Mouse (Mus musculus) embryonic facial prominence, embryonic 11.5 days (tissue): ENCODE results near the gene Lamc3. TPM values are rescaled to one million over a fixed set of nuclear protein-coding genes. Genes with fewer than 3 reads are reported as not detected.

Source experiments
- ATAC-seq: fragments of 200-750 bp; cut with Nextera tagmentation; replicated peaks from 2 replicates; pipeline ENCODE4 v1.8.0; 2017; ENCODE audit warnings: low read depth; ENCODE audit not compliant: insufficient number of reproducible peaks, low FRiP score, low TSS enrichment
- DNase-seq: peaks from one replicate; pipeline ENCODE4 v3.0.0-alpha.2; 2015; ENCODE audit warnings: low spot score
- H3K27ac ChIP-seq: fragments of 300-500 bp; sonication (generic); replicated peaks from 2 replicates; pipeline ENCODE4 v1.5.1; 2014; ENCODE audit warnings: mild to moderate bottlenecking, low read depth, low read length, control low read depth
- H3K27me3 ChIP-seq: fragments of 300-500 bp; sonication (generic); 2 replicates; pipeline ENCODE4 v1.6.1; 2014; ENCODE audit warnings: mild to moderate bottlenecking, low read length, moderate library complexity, mixed read lengths; ENCODE audit not compliant: control insufficient read depth, insufficient read depth
- H3K36me3 ChIP-seq: fragments of 300-500 bp; sonication (generic); replicated peaks from 2 replicates; pipeline ENCODE4 v1.6.1; 2014; ENCODE audit warnings: low read depth, mild to moderate bottlenecking, low read length, moderate library complexity, mixed read lengths; ENCODE audit not compliant: control insufficient read depth, insufficient read depth
- H3K4me1 ChIP-seq: fragments of 300-500 bp; sonication (generic); 2 replicates; pipeline ENCODE4 v1.6.1; 2014; ENCODE audit warnings: low read length, mixed read lengths; ENCODE audit not compliant: control insufficient read depth, insufficient read depth
- H3K4me2 ChIP-seq: fragments of 300-500 bp; sonication (generic); 2 replicates; pipeline ENCODE4 v1.6.1; 2014; ENCODE audit warnings: low read depth, mild to moderate bottlenecking, control low read depth, low read length, moderate library complexity
- H3K4me3 ChIP-seq: fragments of 300-500 bp; sonication (generic); 2 replicates; pipeline ENCODE4 v1.5.1; 2014; ENCODE audit warnings: low read depth, low read length, control low read depth
- H3K9ac ChIP-seq: fragments of 300-500 bp; sonication (generic); replicated peaks from 2 replicates; pipeline ENCODE4 v1.6.1; 2014; ENCODE audit warnings: mild to moderate bottlenecking, control low read depth, low read length
- H3K9me3 ChIP-seq: fragments of 300-500 bp; sonication (generic); replicated peaks from 2 replicates; pipeline ENCODE4 v1.6.1; 2016; ENCODE audit warnings: mild to moderate bottlenecking, low read length, inconsistent platforms, mixed read lengths; ENCODE audit not compliant: control insufficient read depth
- WGBS: fragments of 180-500 bp; shearing (Covaris S2); extraction: QIAGEN DNeasy Blood & Tissue Kit; methylation state at CpG from one replicate; pipeline ENCODE4 v1.1.7; 2014; 5-methylcytosine and 5-hydroxymethylcytosine counted together
- polyA plus RNA-seq: library from polyadenylated mRNA; unstranded; fragments of >200 nt; fragmentation: Nextera tagmentation; extraction: Ambion mirVana; gene quantifications from 2 replicates; pipeline ENCODE4 v1.2.1, GENCODE M21; 2014

The Lamc3 gene
- polyA plus RNA-seq, 1 experiment from 2014 or later = 0.84 TPM

GRCm38 (mm10) chr2:31917636-31918035 is 30.5 kb downstream of the Lamc3 start:
- Histone ChIP-seq H3K36me3 (no peaks in the 10 kb centered on the region), H3K4me3 (no peak overlapping the region), H3K9me3 (no peaks in the 10 kb centered on the region), H3K4me2 (no peak overlapping the region), H3K9ac (no peak overlapping the region), H3K27me3 (no peaks in the 10 kb centered on the region), H3K4me1 (no peaks in the 10 kb centered on the region), H3K27ac (no peak overlapping the region)
- 29% methylated on average over 4 of the region's 4 CpGs for WGBS
- DNase-seq = peak; percentile 64
- no peak for ATAC-seq

GRCm38 (mm10) chr2:31923645-31924044 is 36.6 kb downstream of the Lamc3 start:
- no peak for DNase-seq
- Histone ChIP-seq H3K4me1 (no peaks in the 10 kb centered on the region), H3K27me3 (no peaks in the 10 kb centered on the region), H3K36me3 (no peaks in the 10 kb centered on the region), H3K4me2 (no peak overlapping the region), H3K9ac (no peak overlapping the region), H3K4me3 (no peak overlapping the region), H3K27ac (no peak overlapping the region), H3K9me3 (no peaks in the 10 kb centered on the region)
- no peak for ATAC-seq
- 82% methylated on average over 4 of the region's 4 CpGs for WGBS

- WGBS = 34% methylated on average over 9 of the region's 9 CpGs
- DNase-seq (peak; percentile 60), ATAC-seq (no peak)
Measured at GRCm38 (mm10) chr2:31924811-31925210, 37.7 kb downstream of the Lamc3 start.

GRCm38 (mm10) chr2:31925936-31926335 is 38.8 kb downstream of the Lamc3 start:
- H3K36me3 ChIP-seq = no peaks in the 10 kb centered on the region
- no peak for ATAC-seq
- 61% methylated on average over 4 of the region's 4 CpGs for WGBS

More at GRCm38 (mm10) chr2:31924811-31925210, 37.7 kb downstream of the Lamc3 start:
- Histone ChIP-seq H3K4me3 (no peak overlapping the region), H3K9me3 (no peaks in the 10 kb centered on the region), H3K27me3 (no peaks in the 10 kb centered on the region), H3K4me2 (no peak overlapping the region), H3K36me3 (no peaks in the 10 kb centered on the region), H3K9ac (no peak overlapping the region), H3K4me1 (no peaks in the 10 kb centered on the region), H3K27ac (no peak overlapping the region)

GRCm38 (mm10) chr2:31929664-31930063 is 42.6 kb downstream of the Lamc3 start:
- ATAC-seq (no peak), DNase-seq (no peak)
- H3K9ac ChIP-seq = no peak overlapping the region
- no peaks in the 10 kb centered on the region for H3K27me3 ChIP-seq
- no peaks in the 10 kb centered on the region for H3K9me3 ChIP-seq
- 76% methylated on average over 3 of the region's 3 CpGs for WGBS
- H3K27ac ChIP-seq = no peak overlapping the region
- H3K36me3 ChIP-seq = no peaks in the 10 kb centered on the region
- H3K4me3 ChIP-seq = no peak overlapping the region
- no peaks in the 10 kb centered on the region for H3K4me1 ChIP-seq
- H3K4me2 ChIP-seq = no peak overlapping the region

More at GRCm38 (mm10) chr2:31925936-31926335, 38.8 kb downstream of the Lamc3 start:
- DNase-seq = no peak
- no peaks in the 10 kb centered on the region for H3K4me1 ChIP-seq
- H3K4me3 ChIP-seq = no peak overlapping the region
- no peaks in the 10 kb centered on the region for H3K9me3 ChIP-seq
- no peak overlapping the region for H3K4me2 ChIP-seq
- H3K27ac ChIP-seq = no peak overlapping the region
- H3K27me3 ChIP-seq = no peaks in the 10 kb centered on the region
- H3K9ac ChIP-seq = no peak overlapping the region

GRCm38 (mm10) chr2:31934551-31934950 is 47.5 kb downstream of the Lamc3 start:
- Histone ChIP-seq H3K4me3 (no peak overlapping the region), H3K27me3 (no peaks in the 10 kb centered on the region), H3K36me3 (no peaks in the 10 kb centered on the region), H3K27ac (no peak overlapping the region), H3K9me3 (no peaks in the 10 kb centered on the region), H3K9ac (no peak overlapping the region), H3K4me1 (no peaks in the 10 kb centered on the region), H3K4me2 (no peak overlapping the region)
- DNase-seq (no peak), ATAC-seq (no peak)
- 35% methylated on average over 4 of the region's 4 CpGs for WGBS

GRCm38 (mm10) chr2:31935054-31935453 is 48.0 kb downstream of the Lamc3 start:
- Histone ChIP-seq H3K27me3 (no peaks in the 10 kb centered on the region), H3K27ac (no peak overlapping the region), H3K4me3 (no peak overlapping the region), H3K9ac (no peak overlapping the region), H3K4me2 (no peak overlapping the region), H3K9me3 (no peaks in the 10 kb centered on the region), H3K4me1 (no peaks in the 10 kb centered on the region), H3K36me3 (no peaks in the 10 kb centered on the region)
- 38% methylated on average over 4 of the region's 4 CpGs for WGBS
- DNase-seq = no peak
- ATAC-seq = no peak

GRCm38 (mm10) chr2:31938298-31938697 is 51.2 kb downstream of the Lamc3 start:
- ATAC-seq = no peak
- WGBS = 91% methylated on average over 1 of the region's 1 CpGs

More at GRCm38 (mm10) chr2:31938298-31938697, 51.2 kb downstream of the Lamc3 start:
- no peaks in the 10 kb centered on the region for H3K4me1 ChIP-seq
- no peak overlapping the region for H3K27ac ChIP-seq
- no peaks in the 10 kb centered on the region for H3K36me3 ChIP-seq
- H3K4me3 ChIP-seq = no peak overlapping the region
- no peak for DNase-seq
- H3K4me2 ChIP-seq = no peak overlapping the region
- no peaks in the 10 kb centered on the region for H3K27me3 ChIP-seq
- no peaks in the 10 kb centered on the region for H3K9me3 ChIP-seq
- no peak overlapping the region for H3K9ac ChIP-seq
